Mouse (Mus musculus) ES-E14 (cell line): ENCODE results near the gene Lpcat3.

ENCODE experiments used
- CHD2 ChIP-seq: IDR thresholded peaks from 2 replicates; pipeline ENCODE4 v1.6.1; 2014; ENCODE audit warnings: mild to moderate bottlenecking, low read depth, low read length, inconsistent platforms
- HCFC1 ChIP-seq: IDR thresholded peaks from 2 replicates; pipeline ENCODE4 v1.6.1; 2012; ENCODE audit warnings: low read length, inconsistent platforms, borderline replicate concordance; ENCODE audit not compliant: insufficient read depth
- ZNF384 ChIP-seq: IDR thresholded peaks from 2 replicates; pipeline ENCODE4 v1.6.1; 2012; ENCODE audit warnings: low read depth, low read length, inconsistent platforms

DNA sequence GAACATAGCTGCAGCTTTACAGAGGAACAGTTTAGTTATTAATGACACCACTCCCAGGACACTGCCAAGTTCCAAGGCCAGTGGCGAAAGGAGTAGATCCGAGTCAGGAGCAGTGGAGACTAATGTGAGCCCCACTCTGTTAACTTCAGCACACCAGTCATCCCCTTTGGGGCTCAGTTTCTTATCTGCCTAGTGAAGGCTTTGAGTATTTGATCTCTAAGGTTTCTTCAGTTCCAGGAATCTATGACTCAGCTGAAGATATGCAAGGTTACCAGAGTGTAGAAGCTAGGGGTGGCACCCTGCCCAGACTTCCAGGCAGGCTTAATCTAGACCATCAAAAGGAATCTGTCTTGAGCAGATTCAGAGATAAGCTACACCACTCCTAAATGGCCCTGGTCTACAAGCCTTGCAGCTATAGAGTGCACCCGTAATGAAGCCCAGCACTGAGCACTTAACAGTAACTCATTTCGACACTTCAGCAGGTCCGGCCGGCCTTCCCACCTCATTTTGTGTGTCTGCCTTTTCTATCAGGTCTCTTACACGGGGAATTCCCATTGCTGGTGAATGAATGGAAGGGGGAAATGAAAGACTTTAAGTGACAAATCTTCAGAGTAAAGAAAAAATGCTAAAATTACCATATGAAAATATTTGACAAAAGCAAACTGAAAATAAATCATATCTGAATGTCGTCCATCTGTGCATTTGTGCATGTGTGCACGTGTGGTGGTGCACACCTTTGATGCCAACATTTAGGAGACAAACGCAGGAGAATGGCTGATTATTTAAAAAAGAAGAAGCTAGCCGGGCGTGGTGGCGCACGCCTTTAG is 21.0 kb downstream of the Lpcat3 start:
- TF ChIP-seq CHD2 (no peak), HCFC1 (no peak), ZNF384 (no peak)
